Mouse (Mus musculus) thymus, postnatal 36 days (tissue): ENCODE data around the gene Ankrd6.

Experiments used
- DNase-seq, 2 experiments: peaks; one replicate each; pipeline ENCODE4 v3.0.0; 2022; ENCODE audit warnings: mixed read lengths in 2 of 2

Ankrd6 gene

GRCm38 (mm10) chr4:32899051-32899450, 51.6 kb downstream of the Ankrd6 start:
- DNase-seq, result no peak

GRCm38 (mm10) chr4:32891341-32891740, 59.3 kb downstream of the Ankrd6 start:
- DNase-seq, result no peak

- no peak for DNase-seq
Observed at GRCm38 (mm10) chr4:32890735-32891098, 59.9 kb downstream of the Ankrd6 start.

GRCm38 (mm10) chr4:32889996-32890734, 60.5 kb downstream of the Ankrd6 start:
- no peak for DNase-seq

GRCm38 (mm10) chr4:32889246-32889645, 61.4 kb downstream of the Ankrd6 start:
- peak; percentile 36 to 51 for DNase-seq

GRCm38 (mm10) chr4:32886479-32886878, 64.2 kb downstream of the Ankrd6 start:
- no peak for DNase-seq

- no peak for DNase-seq
Observed at GRCm38 (mm10) chr4:32884599-32884998, 66.0 kb downstream of the Ankrd6 start.

- no peak for DNase-seq
Observed at GRCm38 (mm10) chr4:32881001-32881400, 69.6 kb downstream of the Ankrd6 start.

GRCm38 (mm10) chr4:32874669-32875068, 76.0 kb downstream of the Ankrd6 start:
- peak; percentile 46 to 72 for DNase-seq

GRCm38 (mm10) chr4:32872189-32872749, 78.4 kb downstream of the Ankrd6 start:
- no peak for DNase-seq

- DNase-seq, result peak in 1 of 2 experiments; percentile 31
Observed at GRCm38 (mm10) chr4:32869370-32869769, 81.3 kb downstream of the Ankrd6 start.

- no peak for DNase-seq
Observed at GRCm38 (mm10) chr4:32868858-32869257, 81.8 kb downstream of the Ankrd6 start.

- no peak for DNase-seq
Observed at GRCm38 (mm10) chr4:32868437-32868836, 82.2 kb downstream of the Ankrd6 start.

- no peak for DNase-seq
Observed at GRCm38 (mm10) chr4:32867460-32867859, 83.2 kb downstream of the Ankrd6 start.

- no peak for DNase-seq
Observed at GRCm38 (mm10) chr4:32864867-32865242, 85.8 kb downstream of the Ankrd6 start.

- DNase-seq, result peak; percentile 60 to 81
Observed at GRCm38 (mm10) chr4:32864131-32864866, 86.3 kb downstream of the Ankrd6 start.

- no peak for DNase-seq
Observed at GRCm38 (mm10) chr4:32863447-32864130, 87.1 kb downstream of the Ankrd6 start.

- peak in 1 of 2 experiments; percentile 13 for DNase-seq
Observed at GRCm38 (mm10) chr4:32862751-32863446, 87.7 kb downstream of the Ankrd6 start.

GRCm38 (mm10) chr4:32862011-32862750, 88.5 kb downstream of the Ankrd6 start:
- peak; percentile 78 to 86 for DNase-seq

GRCm38 (mm10) chr4:32860184-32860965, 90.3 kb downstream of the Ankrd6 start:
- peak in 1 of 2 experiments; percentile 14 for DNase-seq

- DNase-seq, result no peak
Observed at GRCm38 (mm10) chr4:32855580-32855979, 95.1 kb downstream of the Ankrd6 start.
